Mouse (Mus musculus) testis, adult 2 months (tissue): ENCODE data around the gene Retn.

ENCODE experiments used
- CTCF ChIP-seq: fragments of 200-500 bp; IDR thresholded peaks from 2 replicates; pipeline ENCODE4 v1.5.1; 2012; ENCODE audit warnings: low read depth, mild to moderate bottlenecking, inconsistent platforms, low read length, moderate library complexity; ENCODE audit not compliant: control insufficient read depth, insufficient read depth, insufficient replicate concordance
- POLR2A ChIP-seq: fragments of 200-500 bp; IDR thresholded peaks from 2 replicates; pipeline ENCODE4 v1.6.1; 2012; ENCODE audit warnings: low read depth, mild to moderate bottlenecking, inconsistent platforms, low read length, moderate library complexity; ENCODE audit not compliant: control insufficient read depth

DNA sequence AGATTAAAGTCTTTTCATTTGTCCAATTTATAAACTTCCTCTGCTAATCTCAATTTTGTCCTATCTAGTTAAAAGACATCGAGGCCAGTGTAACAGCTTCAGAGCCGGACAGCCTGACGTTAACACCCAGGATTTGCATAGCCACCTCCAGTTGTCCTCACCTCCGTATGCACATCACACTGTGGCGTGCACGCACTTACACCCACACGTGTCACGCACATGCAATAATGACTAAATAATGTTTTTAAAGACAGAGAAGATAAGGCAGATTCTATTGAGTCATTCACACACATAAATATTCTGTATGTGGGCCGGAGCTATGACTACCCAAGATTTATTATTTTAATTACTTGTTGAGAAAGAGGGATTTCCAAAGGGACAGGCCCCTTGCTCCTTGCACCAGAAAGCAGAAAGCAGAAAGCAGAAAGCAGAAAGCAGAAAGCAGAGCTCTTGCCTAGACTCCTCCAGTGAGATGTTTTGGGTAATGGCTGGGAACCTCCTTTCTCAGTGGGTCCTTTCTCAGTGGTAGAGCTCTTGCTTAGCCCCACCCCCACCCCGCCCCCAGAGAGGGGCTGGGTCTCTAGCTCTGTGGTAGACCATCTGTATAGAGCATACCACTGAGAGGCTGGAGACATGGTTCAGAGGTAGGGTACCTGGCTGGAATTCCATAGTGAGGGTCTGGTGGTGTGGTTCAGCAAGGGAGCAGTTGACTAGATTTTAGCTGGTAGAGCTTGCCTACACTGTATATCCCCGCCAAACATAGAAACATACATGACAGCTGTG lies 653 bp upstream of the Retn start:
- TF ChIP-seq CTCF (no peak), POLR2A (no peak)
